Mouse (Mus musculus) CD8-positive naive resting alpha-beta T cell, adult 2 months (primary cell): Measurements from ENCODE around the gene Ttc6.

Source experiments
- DNase-seq, 2 experiments: peaks; one replicate each; pipeline ENCODE4 v3.0.0; 2022; ENCODE audit warnings: low read depth in 2 of 2, low spot score in 2 of 2

Gene Ttc6

GRCm38 (mm10) chr12:57662986-57663674 is 99.2 kb downstream of the Ttc6 start:
- no peak for DNase-seq

GRCm38 (mm10) chr12:57672414-57672813 is 108.5 kb downstream of the Ttc6 start:
- DNase-seq: no peak

GRCm38 (mm10) chr12:57684967-57685423 is 121.1 kb downstream of the Ttc6 start:
- DNase-seq: no peak

DNA sequence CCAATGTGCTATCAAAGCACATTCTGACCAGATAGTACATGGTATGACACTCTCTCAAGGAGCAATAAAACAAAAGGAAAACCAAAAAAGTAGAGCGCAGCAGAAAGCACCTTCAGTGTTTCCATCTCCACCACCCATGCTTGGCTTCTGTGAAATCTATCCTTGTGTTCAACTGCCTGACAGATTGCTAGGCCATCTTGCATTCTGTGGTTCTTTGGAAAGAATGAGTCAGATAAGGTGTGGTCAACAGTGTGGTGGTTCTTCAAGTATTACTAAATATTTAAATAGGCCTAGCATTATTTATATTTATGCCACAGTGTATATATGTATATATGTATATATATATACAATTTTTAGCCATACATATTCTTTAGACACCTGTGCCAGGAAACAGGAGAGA is 146.1 kb downstream of the Ttc6 start:
- DNase-seq: no peak

GRCm38 (mm10) chr12:57764720-57765119 is 200.8 kb downstream of the Ttc6 start:
- no peak for DNase-seq

DNA sequence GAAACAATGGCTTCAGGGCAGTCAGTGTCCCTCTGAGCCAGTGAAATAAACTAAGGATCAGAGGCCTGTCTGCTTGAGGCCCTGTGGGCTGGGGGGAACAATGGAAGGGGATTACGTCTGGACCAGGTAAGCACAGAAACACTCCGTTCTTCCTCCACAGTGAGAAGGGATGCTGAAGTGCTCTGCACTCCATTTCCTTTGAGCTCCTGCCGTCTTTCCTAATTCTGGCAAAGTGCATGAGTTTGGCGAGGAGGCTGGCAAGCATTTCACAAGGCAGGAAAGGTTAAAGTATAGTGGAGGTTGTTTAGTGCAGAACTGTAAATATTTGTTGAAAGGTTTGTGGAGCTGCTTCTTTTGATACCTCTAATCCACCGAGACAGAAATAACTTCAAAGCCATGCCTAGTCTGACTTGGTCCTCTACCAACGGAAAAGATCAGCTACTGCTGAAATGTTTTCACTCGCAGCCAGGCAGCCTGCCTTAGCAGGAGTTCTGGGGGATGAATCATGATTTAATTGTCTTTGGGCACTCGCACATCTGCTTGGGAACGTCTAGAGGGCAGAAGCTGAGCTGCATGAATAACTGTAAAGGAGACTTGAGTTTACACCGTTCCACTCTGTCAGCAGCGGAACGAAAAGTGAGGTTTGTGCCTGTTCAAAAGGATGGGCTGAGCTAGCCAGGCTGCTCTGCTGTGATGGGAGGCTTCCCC is 212.5 kb downstream of the Ttc6 start:
- DNase-seq: no peak

- no peak for DNase-seq
Measured at GRCm38 (mm10) chr12:57781926-57782325, 218.0 kb downstream of the Ttc6 start.

GRCm38 (mm10) chr12:57787471-57787870 is 223.6 kb downstream of the Ttc6 start:
- DNase-seq: no peak
